In genomic region chr17:71869372-71870231, GRCm38 (mm10) we compare ENCODE assay signal across 8 mouse cellular contexts.
DNase-seq lines count a peak whose midpoint lies in the region; ATAC-seq and TF ChIP-seq lines count a peak whose summit lies in the region.
"Had no signal": no experiment of that assay in that cellular context is flagged by ENCODE, and none has a peak within 500 bp of the region (broad histone marks: within the 10 kb centered on the region; RNA-seq: fewer than 3 reads in every experiment).

No protein-coding gene starts in this region.

- no peaks in the 10 kb centered on the region; the same call in 1 of the 2 replicates for H3K9me3 ChIP-seq in ES-Bruce4 (replicated peaks; ENCODE audit: control insufficient read depth, insufficient read depth, low read length, poor library complexity, severe bottlenecking)
- H3K9me3 ChIP-seq in hindbrain, postnatal 0 days (ENCODE audit: low read length), result no peaks in the 10 kb centered on the region
- H3K9me3 ChIP-seq in liver, embryonic 11.5 days (ENCODE audit: control insufficient read depth, low read length), result no peaks in the 10 kb centered on the region
- H3K9me3 ChIP-seq in neural tube, embryonic 15.5 days (replicated peaks), result no peaks in the 10 kb centered on the region

- peak; percentile 45 for DNase-seq in adrenal gland, adult 2 months
- peak; percentile 36 for DNase-seq in forelimb bud, embryonic 11.5 days (ENCODE audit: low read depth, low spot score)
- DNase-seq in hindbrain, postnatal 0 days (ENCODE audit: low spot score), result peak; percentile 52
- DNase-seq in liver, embryonic 11.5 days (ENCODE audit: low spot score), result peak; percentile 50

- H3K4me3 ChIP-seq in ES-Bruce4 (ENCODE audit: low read depth, low read length), result peak overlapping the region; percentile 65
- H3K4me3 ChIP-seq in hindbrain, postnatal 0 days (ENCODE audit: low read length), result peak overlapping the region; percentile 43
- peak overlapping the region; percentile 46 for H3K4me3 ChIP-seq in liver, embryonic 11.5 days (ENCODE audit: low read depth, low read length)
- H3K4me3 ChIP-seq in neural tube, embryonic 15.5 days (replicated peaks), result peak overlapping the region; percentile 46

- TF ChIP-seq CTCF in ES-Bruce4 (IDR thresholded peaks at IDR 0.05; ENCODE audit: low read depth, low read length), result no peak
- no peak for TF ChIP-seq CTCF in hindbrain, postnatal 0 days (IDR thresholded peaks at IDR 0.05; ENCODE audit: low read depth)

- no peak overlapping the region for H3K27ac ChIP-seq in ES-Bruce4 (ENCODE audit: insufficient read depth, low read length)
- no peak overlapping the region for H3K27ac ChIP-seq in hindbrain, postnatal 0 days
- no peak overlapping the region for H3K27ac ChIP-seq in liver, embryonic 11.5 days (ENCODE audit: low read depth, low read length)
- H3K27ac ChIP-seq in neural tube, embryonic 15.5 days (replicated peaks), result no peak overlapping the region; the same call in 1 of the 2 replicates
- H3K27ac ChIP-seq: macrophage had no signal

- peak; percentile 73 for ATAC-seq in hindbrain, postnatal 0 days
- no peak for ATAC-seq in liver, embryonic 11.5 days (replicated peaks; ENCODE audit: low FRiP score)
- peak; percentile 73 for ATAC-seq in neural tube, embryonic 15.5 days (ENCODE audit: low FRiP score)
- ATAC-seq in CD4-positive, CD25-positive, alpha-beta regulatory T cell, adult 4 months, result no peak

- TF ChIP-seq EP300 in ES-Bruce4 (IDR thresholded peaks at IDR 0.05; ENCODE audit: insufficient read depth, low read depth, low read length), result no peak

- peak overlapping the region; percentile 92 for H3K4me2 ChIP-seq in hindbrain, postnatal 0 days (ENCODE audit: low read depth, low read length)
- peak overlapping the region; percentile 59 for H3K4me2 ChIP-seq in liver, embryonic 11.5 days
- H3K4me2 ChIP-seq in neural tube, embryonic 15.5 days, result peak overlapping the region; percentile 89

- no peaks in the 10 kb centered on the region for H3K36me3 ChIP-seq in ES-Bruce4 (ENCODE audit: control insufficient read depth, insufficient read depth, low read length, poor library complexity, severe bottlenecking)
- no peaks in the 10 kb centered on the region for H3K36me3 ChIP-seq in hindbrain, postnatal 0 days (ENCODE audit: insufficient read depth, low read length)
- no peaks in the 10 kb centered on the region for H3K36me3 ChIP-seq in liver, embryonic 11.5 days (ENCODE audit: control insufficient read depth, insufficient read depth, low read length)
- H3K36me3 ChIP-seq in neural tube, embryonic 15.5 days, result no peaks in the 10 kb centered on the region

- no peak for TF ChIP-seq POLR2A in ES-Bruce4 (IDR thresholded peaks at IDR 0.05; ENCODE audit: insufficient read depth, low read length)

- H3K9ac ChIP-seq in ES-Bruce4 (ENCODE audit: low read depth, poor library complexity, severe bottlenecking), result peak overlapping the region; percentile 88
- H3K9ac ChIP-seq in hindbrain, postnatal 0 days (replicated peaks; ENCODE audit: low read length), result peak overlapping the region; percentile 71
- H3K9ac ChIP-seq in liver, embryonic 11.5 days (ENCODE audit: low read depth, low read length), result peak overlapping the region; percentile 48
- H3K9ac ChIP-seq in neural tube, embryonic 15.5 days (replicated peaks), result peak overlapping the region; percentile 59

- WGBS in hindbrain, postnatal 0 days, result 5% methylated on average over 59 of the region's 60 CpGs
- WGBS in liver, embryonic 11.5 days, result 6% methylated on average over 60 of the region's 60 CpGs
- WGBS in neural tube, embryonic 15.5 days, result 6% methylated on average over 56 of the region's 60 CpGs

- no peaks in the 10 kb centered on the region for H3K4me1 ChIP-seq in ES-Bruce4 (ENCODE audit: control insufficient read depth, insufficient read depth, low read length)
- H3K4me1 ChIP-seq in hindbrain, postnatal 0 days (ENCODE audit: insufficient read depth, low read length), result no peaks in the 10 kb centered on the region
- no peaks in the 10 kb centered on the region for H3K4me1 ChIP-seq in liver, embryonic 11.5 days (replicated peaks; ENCODE audit: control insufficient read depth, insufficient read depth, low read length)
- peaks cover 18% of the 10 kb centered on the region for H3K4me1 ChIP-seq in neural tube, embryonic 15.5 days

- H3K27me3 ChIP-seq in ES-Bruce4 (ENCODE audit: control insufficient read depth, insufficient read depth, low read length, poor library complexity, severe bottlenecking), result peaks cover 5% of the 10 kb centered on the region; the same call in 1 of the 2 replicates
- H3K27me3 ChIP-seq in hindbrain, postnatal 0 days (ENCODE audit: insufficient read depth, low read length), result no peaks in the 10 kb centered on the region
- peaks cover 14% of the 10 kb centered on the region; the same call in 1 of the 2 replicates for H3K27me3 ChIP-seq in liver, embryonic 11.5 days (replicated peaks; ENCODE audit: control insufficient read depth, insufficient read depth, low read length)
- no peaks in the 10 kb centered on the region for H3K27me3 ChIP-seq in neural tube, embryonic 15.5 days (replicated peaks)

Comparison
In these comparisons a context has a peak if more than half of its experiments do, and no peak if none do; other contexts are left out.
1. ATAC-seq: peak in hindbrain, postnatal 0 days (single experiment) and neural tube, embryonic 15.5 days (single experiment); none in liver, embryonic 11.5 days (single experiment) and CD4-positive, CD25-positive, alpha-beta regulatory T cell, adult 4 months (single experiment).
2. Peak in every context shown above with its lines, with median percentiles within 50 percentile points of each other: H3K4me3 ChIP-seq, H3K9ac ChIP-seq, DNase-seq and H3K4me2 ChIP-seq.